Mouse (Mus musculus): Measurements from ENCODE around the gene Uaca. TPM values are rescaled to one million over a fixed set of nuclear protein-coding genes. Genes with fewer than 3 reads are reported as not detected.

Uaca gene
- polyA plus RNA-seq, 1 experiment from 2014 or later: 15.0 TPM

- Histone ChIP-seq H3K9me3 (ENCODE audit: control insufficient read depth, low read length) (no peaks in the 10 kb centered on the region), H3K27ac (ENCODE audit: low read length) (no peak overlapping the region), H3K36me3 (ENCODE audit: control insufficient read depth, insufficient read depth) (no peaks in the 10 kb centered on the region), H3K9ac (replicated peaks; ENCODE audit: low read depth, low read length) (no peak overlapping the region), H3K4me2 (ENCODE audit: low read length) (no peak overlapping the region), H3K4me1 (replicated peaks; ENCODE audit: control insufficient read depth, insufficient read depth, low read length) (peaks cover 7% of the 10 kb centered on the region; the same call in 1 of the 2 replicates), H3K27me3 (replicated peaks; ENCODE audit: control insufficient read depth, insufficient read depth, low read length) (no peaks in the 10 kb centered on the region), H3K4me3 (replicated peaks; ENCODE audit: low read length) (no peak overlapping the region)
- WGBS: 74% methylated on average over 5 of the region's 5 CpGs
- peak; percentile 44; the same call in 1 of the 2 replicates for ATAC-seq
Measured at GRCm38 (mm10) chr9:60861030-60861429, 66.7 kb downstream of the Uaca start.

GRCm38 (mm10) chr9:60864664-60865063, 70.3 kb downstream of the Uaca start:
- no peak overlapping the region for H3K9ac ChIP-seq (replicated peaks; ENCODE audit: low read depth, low read length)
- H3K4me2 ChIP-seq (ENCODE audit: low read length): no peak overlapping the region
- no peak overlapping the region for H3K4me3 ChIP-seq (replicated peaks; ENCODE audit: low read length)
- ATAC-seq: no peak
- H3K27ac ChIP-seq (ENCODE audit: low read length): no peak overlapping the region
- 95% methylated on average over 9 of the region's 9 CpGs for WGBS
- H3K4me1 ChIP-seq (replicated peaks; ENCODE audit: control insufficient read depth, insufficient read depth, low read length): no peaks in the 10 kb centered on the region; the same call in 1 of the 2 replicates
- no peaks in the 10 kb centered on the region for H3K27me3 ChIP-seq (replicated peaks; ENCODE audit: control insufficient read depth, insufficient read depth, low read length)
- H3K9me3 ChIP-seq (ENCODE audit: control insufficient read depth, low read length): no peaks in the 10 kb centered on the region
- no peaks in the 10 kb centered on the region for H3K36me3 ChIP-seq (ENCODE audit: control insufficient read depth, insufficient read depth)

GRCm38 (mm10) chr9:60865866-60866265, 71.5 kb downstream of the Uaca start:
- Histone ChIP-seq H3K9ac (replicated peaks; ENCODE audit: low read depth, low read length) (no peak overlapping the region), H3K4me2 (ENCODE audit: low read length) (no peak overlapping the region), H3K4me1 (replicated peaks; ENCODE audit: control insufficient read depth, insufficient read depth, low read length) (peaks cover 7% of the 10 kb centered on the region; the same call in 1 of the 2 replicates), H3K36me3 (ENCODE audit: control insufficient read depth, insufficient read depth) (no peaks in the 10 kb centered on the region), H3K4me3 (replicated peaks; ENCODE audit: low read length) (no peak overlapping the region; the same call in 1 of the 2 replicates), H3K27ac (ENCODE audit: low read length) (no peak overlapping the region), H3K27me3 (replicated peaks; ENCODE audit: control insufficient read depth, insufficient read depth, low read length) (no peaks in the 10 kb centered on the region), H3K9me3 (ENCODE audit: control insufficient read depth, low read length) (no peaks in the 10 kb centered on the region)
- 26% methylated on average over 4 of the region's 4 CpGs for WGBS
- no peak for ATAC-seq

- ATAC-seq: no peak
Measured at GRCm38 (mm10) chr9:60870451-60870850, 76.1 kb downstream of the Uaca start.

GRCm38 (mm10) chr9:60870919-60871503, 76.7 kb downstream of the Uaca start:
- Histone ChIP-seq H3K9ac (replicated peaks; ENCODE audit: low read depth, low read length) (no peak overlapping the region), H3K4me2 (ENCODE audit: low read length) (no peak overlapping the region), H3K27me3 (replicated peaks; ENCODE audit: control insufficient read depth, insufficient read depth, low read length) (no peaks in the 10 kb centered on the region), H3K27ac (ENCODE audit: low read length) (no peak overlapping the region), H3K9me3 (ENCODE audit: control insufficient read depth, low read length) (no peaks in the 10 kb centered on the region), H3K4me1 (replicated peaks; ENCODE audit: control insufficient read depth, insufficient read depth, low read length) (peaks cover 24% of the 10 kb centered on the region), H3K36me3 (ENCODE audit: control insufficient read depth, insufficient read depth) (no peaks in the 10 kb centered on the region), H3K4me3 (replicated peaks; ENCODE audit: low read length) (no peak overlapping the region)
- ATAC-seq: no peak
- WGBS: 87% methylated on average over 28 of the region's 28 CpGs

More at GRCm38 (mm10) chr9:60870451-60870850, 76.1 kb downstream of the Uaca start:
- Histone ChIP-seq H3K9me3 (ENCODE audit: control insufficient read depth, low read length) (no peaks in the 10 kb centered on the region), H3K4me3 (replicated peaks; ENCODE audit: low read length) (no peak overlapping the region), H3K36me3 (ENCODE audit: control insufficient read depth, insufficient read depth) (no peaks in the 10 kb centered on the region), H3K4me2 (ENCODE audit: low read length) (no peak overlapping the region), H3K27me3 (replicated peaks; ENCODE audit: control insufficient read depth, insufficient read depth, low read length) (no peaks in the 10 kb centered on the region), H3K27ac (ENCODE audit: low read length) (no peak overlapping the region), H3K9ac (replicated peaks; ENCODE audit: low read depth, low read length) (no peak overlapping the region), H3K4me1 (replicated peaks; ENCODE audit: control insufficient read depth, insufficient read depth, low read length) (peaks cover 21% of the 10 kb centered on the region)
- WGBS: 75% methylated on average over 18 of the region's 18 CpGs

- H3K4me1 ChIP-seq (replicated peaks; ENCODE audit: control insufficient read depth, insufficient read depth, low read length): peaks cover 45% of the 10 kb centered on the region
Measured at GRCm38 (mm10) chr9:60873257-60874054, 79.1 kb downstream of the Uaca start.

GRCm38 (mm10) chr9:60874055-60874392, 79.7 kb downstream of the Uaca start:
- H3K4me2 ChIP-seq (ENCODE audit: low read length): no peak overlapping the region
- no peak overlapping the region; the same call in 1 of the 2 replicates for H3K27ac ChIP-seq (ENCODE audit: low read length)
- no peak overlapping the region for H3K4me3 ChIP-seq (replicated peaks; ENCODE audit: low read length)
- peaks cover 49% of the 10 kb centered on the region for H3K4me1 ChIP-seq (replicated peaks; ENCODE audit: control insufficient read depth, insufficient read depth, low read length)
- 76% methylated on average over 8 of the region's 8 CpGs for WGBS
- no peak for ATAC-seq
- H3K9ac ChIP-seq (replicated peaks; ENCODE audit: low read depth, low read length): no peak overlapping the region
- H3K9me3 ChIP-seq (ENCODE audit: control insufficient read depth, low read length): no peaks in the 10 kb centered on the region
- H3K36me3 ChIP-seq (ENCODE audit: control insufficient read depth, insufficient read depth): no peaks in the 10 kb centered on the region
- no peaks in the 10 kb centered on the region for H3K27me3 ChIP-seq (replicated peaks; ENCODE audit: control insufficient read depth, insufficient read depth, low read length)

More at GRCm38 (mm10) chr9:60873257-60874054, 79.1 kb downstream of the Uaca start:
- Histone ChIP-seq H3K4me2 (ENCODE audit: low read length) (no peak overlapping the region), H3K9me3 (ENCODE audit: control insufficient read depth, low read length) (no peaks in the 10 kb centered on the region), H3K9ac (replicated peaks; ENCODE audit: low read depth, low read length) (no peak overlapping the region), H3K4me3 (replicated peaks; ENCODE audit: low read length) (no peak overlapping the region), H3K36me3 (ENCODE audit: control insufficient read depth, insufficient read depth) (no peaks in the 10 kb centered on the region), H3K27me3 (replicated peaks; ENCODE audit: control insufficient read depth, insufficient read depth, low read length) (no peaks in the 10 kb centered on the region), H3K27ac (ENCODE audit: low read length) (no peak overlapping the region)
- 34% methylated on average over 13 of the region's 13 CpGs for WGBS
- peak; percentile 59 for ATAC-seq

- Histone ChIP-seq H3K4me3 (replicated peaks; ENCODE audit: low read length) (no peak overlapping the region), H3K27me3 (replicated peaks; ENCODE audit: control insufficient read depth, insufficient read depth, low read length) (no peaks in the 10 kb centered on the region), H3K4me1 (replicated peaks; ENCODE audit: control insufficient read depth, insufficient read depth, low read length) (peaks cover 45% of the 10 kb centered on the region), H3K27ac (ENCODE audit: low read length) (peak overlapping the region; percentile 81), H3K4me2 (ENCODE audit: low read length) (peak overlapping the region; percentile 10), H3K36me3 (ENCODE audit: control insufficient read depth, insufficient read depth) (no peaks in the 10 kb centered on the region), H3K9me3 (ENCODE audit: control insufficient read depth, low read length) (no peaks in the 10 kb centered on the region), H3K9ac (replicated peaks; ENCODE audit: low read depth, low read length) (no peak overlapping the region)
- peak; percentile 77 for ATAC-seq
- 17% methylated on average over 9 of the region's 9 CpGs for WGBS
Measured at GRCm38 (mm10) chr9:60876085-60876484, 81.7 kb downstream of the Uaca start.

- Histone ChIP-seq H3K27ac (ENCODE audit: low read length) (peak overlapping the region; percentile 81), H3K36me3 (ENCODE audit: control insufficient read depth, insufficient read depth) (no peaks in the 10 kb centered on the region), H3K4me3 (replicated peaks; ENCODE audit: low read length) (no peak overlapping the region), H3K4me1 (replicated peaks; ENCODE audit: control insufficient read depth, insufficient read depth, low read length) (peaks cover 45% of the 10 kb centered on the region), H3K9ac (replicated peaks; ENCODE audit: low read depth, low read length) (no peak overlapping the region), H3K27me3 (replicated peaks; ENCODE audit: control insufficient read depth, insufficient read depth, low read length) (no peaks in the 10 kb centered on the region), H3K9me3 (ENCODE audit: control insufficient read depth, low read length) (no peaks in the 10 kb centered on the region), H3K4me2 (ENCODE audit: low read length) (peak overlapping the region; percentile 5; the same call in 1 of the 2 replicates)
- WGBS: 14% methylated on average over 8 of the region's 8 CpGs
- ATAC-seq: peak; percentile 79
Measured at GRCm38 (mm10) chr9:60876531-60876930, 82.2 kb downstream of the Uaca start.

Measured in forebrain, embryonic 16.5 days (tissue).